Mouse (Mus musculus) ovary, adult 2 months (tissue): ENCODE measurements around the gene Syne1. TPM values are rescaled to one million over a fixed set of nuclear protein-coding genes. Genes with fewer than 3 reads are reported as not detected.

ENCODE experiments used
- polyA plus RNA-seq: library from polyadenylated mRNA; depleted of rRNA; stranded (reverse); fragments of >200 nt; gene quantifications from 2 replicates; pipeline ENCODE4 v1.2.3, GENCODE M21; 2012; rRNA removed

Gene Syne1
- polyA plus RNA-seq: 16.7 and 18.2 TPM in 2 replicates

DNA sequence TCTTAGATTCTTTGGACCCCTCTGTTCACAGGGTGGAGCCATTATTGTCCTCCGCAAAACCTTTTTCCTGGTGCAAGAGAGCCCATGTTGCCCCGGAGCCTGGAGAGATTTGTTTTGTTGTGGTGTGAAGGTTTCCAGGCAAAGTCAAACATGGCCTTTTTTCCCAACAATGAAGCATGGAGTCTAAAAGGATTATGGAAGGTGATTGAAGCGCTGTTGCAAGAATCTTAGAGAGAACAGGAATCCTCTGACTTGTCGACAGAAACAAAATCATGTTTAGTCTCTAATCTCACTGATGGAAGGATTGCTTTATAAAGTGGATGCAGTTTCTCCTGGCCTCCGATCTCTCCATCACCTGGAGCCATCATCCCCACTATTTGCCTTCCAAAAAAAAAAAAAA is at the start of gene Syne1:
TSS of gene Syne1 (minus strand) at position 101 of the 400 bp plus-strand sequence.

DNA sequence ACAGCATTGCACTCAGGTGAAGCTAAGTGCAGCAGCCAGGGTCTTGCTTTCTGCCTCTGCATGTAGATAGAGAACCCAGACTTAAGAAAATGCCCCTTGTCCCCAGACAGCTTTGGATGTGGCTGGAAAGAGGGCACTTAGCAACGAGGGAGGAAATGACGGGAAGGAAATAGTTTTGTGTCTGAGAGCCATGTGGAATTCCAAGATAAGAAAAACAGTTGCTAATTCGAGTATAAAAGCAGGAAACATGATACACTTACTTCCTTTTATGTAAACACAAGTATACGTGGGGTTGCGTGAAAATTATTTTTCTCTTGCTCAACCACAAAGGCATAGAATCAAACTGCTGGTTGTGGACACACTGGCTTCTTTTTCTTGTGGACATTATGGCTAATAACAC is 42.2 kb upstream of the Syne1 start, which contains the start of gene Myct1:
TSS of gene Myct1 (plus strand) at position 312 of the 400 bp plus-strand sequence.

DNA sequence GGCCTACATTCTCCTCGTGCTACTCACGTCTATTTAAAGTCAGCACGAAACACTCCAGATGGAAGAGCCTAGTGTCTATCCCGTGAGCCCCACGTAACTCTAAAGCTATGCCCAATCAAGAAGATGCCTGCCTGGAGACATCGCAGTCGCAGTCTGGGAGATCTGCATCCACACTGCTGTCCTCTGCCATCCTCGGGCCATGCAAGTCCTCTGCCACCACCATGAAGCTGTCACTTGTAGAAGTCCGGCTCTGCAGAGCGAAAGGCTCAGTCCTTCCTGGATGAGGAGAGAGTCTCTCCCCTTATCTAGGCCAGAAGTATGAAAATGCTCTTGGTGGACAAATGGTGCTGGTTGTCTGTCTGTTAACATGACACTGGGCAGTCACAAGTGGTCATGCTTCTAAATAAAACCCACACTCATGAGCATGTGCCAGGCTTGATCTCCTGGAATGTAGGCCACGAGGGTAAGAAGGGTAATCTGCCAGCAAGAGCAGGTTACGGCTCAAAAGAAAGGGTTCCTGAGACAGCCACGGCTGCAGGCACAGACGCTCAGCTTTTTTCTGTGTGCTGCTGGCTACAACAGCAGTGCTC is 482.5 kb downstream of the Syne1 start, which contains the start of gene Gm10097:
TSS of gene Gm10097 (plus strand) at position 517 of the 590 bp plus-strand sequence.

Other genes starting within 250 kb of the Syne1 start
- 2.7 and 3.0 TPM in 2 replicates for gene Myct1, start 42.3 kb upstream of the Syne1 start, polyA plus RNA-seq
- gene Vip, start 87.7 kb upstream of the Syne1 start, polyA plus RNA-seq: not detected in 2 replicates